Mouse (Mus musculus): ENCODE measurements around the gene Sult6b1.

Sult6b1 gene

DNA sequence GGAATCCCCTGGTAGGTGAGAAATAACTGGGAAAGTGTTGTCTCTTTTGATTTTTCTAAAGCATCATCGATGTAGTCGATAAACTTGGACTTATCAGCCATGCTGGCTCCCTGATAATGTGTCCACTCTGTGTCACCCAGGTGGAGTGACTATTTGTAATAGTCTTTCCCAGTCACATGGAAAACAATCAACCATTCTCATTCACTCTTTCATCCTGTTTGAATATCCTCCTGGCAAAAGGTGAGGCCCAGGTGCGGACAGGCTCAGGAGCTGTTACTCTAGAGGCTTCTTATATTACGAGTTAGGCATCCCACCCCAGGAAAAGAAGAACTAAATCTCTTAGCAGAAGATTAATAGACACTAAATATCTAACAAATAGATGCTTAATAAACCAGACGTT lies at the start of gene Sult6b1:
TSS of gene Sult6b1 (minus strand) at position 101 of the 400 bp plus-strand sequence.
- DNase-seq (ENCODE audit: low spot score): no peak

DNA sequence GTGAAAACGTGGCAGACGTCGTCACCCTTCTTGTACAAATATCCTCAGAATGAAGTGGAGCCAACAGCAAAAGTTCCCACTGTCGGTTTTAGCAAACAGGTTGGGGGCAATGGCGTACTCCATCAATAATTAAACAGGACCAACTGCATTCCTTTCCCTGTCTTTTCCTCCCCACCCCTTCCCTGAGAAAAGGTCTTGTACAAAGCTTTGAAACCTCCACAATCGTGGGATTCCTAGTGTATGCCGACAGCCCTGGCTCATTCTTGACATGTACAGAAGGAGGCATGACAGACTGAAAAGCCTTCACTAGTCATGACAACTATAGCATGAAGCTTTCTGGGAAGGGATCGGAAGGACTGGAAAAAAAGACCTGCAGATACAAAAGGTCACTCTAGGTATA lies 46.4 kb upstream of the Sult6b1 start:
- no peak for DNase-seq (ENCODE audit: low spot score)

DNA sequence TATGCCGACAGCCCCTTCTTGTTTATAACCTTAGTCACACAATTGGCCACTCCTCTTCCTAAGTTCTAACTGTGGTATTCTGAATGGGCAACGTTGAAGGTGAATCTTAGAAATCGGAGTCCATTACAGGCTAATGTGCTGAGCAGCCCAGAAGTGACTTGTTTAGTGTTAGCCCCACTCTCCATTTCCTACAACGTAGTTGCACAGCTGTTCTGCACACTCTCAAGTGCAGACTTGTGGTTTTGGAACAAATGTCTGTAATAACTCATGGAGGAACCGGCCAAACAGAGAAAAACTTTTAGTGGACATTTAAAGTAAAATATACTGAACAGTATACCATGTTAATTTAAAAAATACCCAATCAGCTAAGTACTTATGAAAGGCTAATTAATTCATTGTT lies 45.3 kb upstream of the Sult6b1 start:
- DNase-seq (ENCODE audit: low spot score): no peak

DNA sequence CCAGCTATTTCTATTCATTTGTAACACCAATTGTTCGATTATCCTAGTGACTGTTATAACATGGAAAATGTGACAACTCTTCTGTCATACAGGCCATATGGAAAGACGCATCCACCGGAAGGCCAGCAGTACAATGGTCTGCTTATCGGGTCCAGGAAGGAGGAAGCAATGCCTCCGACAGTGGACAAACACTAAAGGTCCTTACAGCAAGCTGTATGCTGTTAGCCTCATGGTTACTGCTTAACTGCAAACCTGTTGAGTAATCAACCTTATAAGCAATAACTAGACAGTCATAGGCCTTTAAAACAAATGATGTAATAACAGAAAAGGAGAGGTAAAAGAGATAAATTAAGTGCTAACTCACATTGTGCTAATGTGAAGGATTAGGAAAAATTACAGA lies 44.4 kb upstream of the Sult6b1 start:
- DNase-seq (ENCODE audit: low spot score): no peak

DNA sequence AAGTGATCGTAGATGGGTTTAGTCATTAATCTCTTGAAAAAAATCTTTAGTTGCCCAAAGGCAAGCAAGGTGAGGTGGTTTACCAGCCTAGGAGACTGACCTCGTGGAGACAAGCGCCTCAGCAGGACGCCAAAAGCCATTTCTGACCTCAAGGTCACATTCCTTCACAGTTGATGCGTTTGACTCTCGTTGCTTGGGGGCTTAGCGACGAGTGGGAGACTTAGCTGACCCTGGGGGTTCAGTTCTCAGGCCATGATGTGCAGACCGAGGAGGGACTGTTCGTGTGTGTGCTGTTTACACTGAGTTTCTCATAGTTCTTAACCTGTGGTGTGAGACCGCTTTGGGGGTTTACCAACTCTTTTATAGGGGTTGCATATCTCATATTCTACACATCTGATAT lies 35.8 kb upstream of the Sult6b1 start:
- DNase-seq (ENCODE audit: low spot score): no peak

DNA sequence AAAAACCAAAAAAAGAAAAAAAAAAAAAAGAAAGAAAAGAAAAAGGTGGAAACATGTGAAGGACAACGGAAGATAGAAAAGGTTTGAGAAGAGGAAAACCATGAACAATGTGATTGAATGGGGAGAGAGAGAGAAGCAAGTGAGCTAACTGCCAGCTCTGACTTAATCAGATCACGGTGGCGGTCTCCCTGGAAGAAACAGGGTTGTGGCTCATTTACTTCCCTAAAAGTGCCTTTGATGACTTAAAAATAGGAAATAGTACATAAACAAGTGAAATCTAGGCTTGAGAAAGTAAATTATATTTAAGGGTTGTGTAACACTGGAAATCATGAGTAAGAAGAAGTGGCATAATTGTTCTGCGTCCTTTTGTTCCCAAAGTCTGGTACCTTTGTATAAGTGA lies 32.1 kb upstream of the Sult6b1 start:
- no peak for DNase-seq (ENCODE audit: low spot score)

DNA sequence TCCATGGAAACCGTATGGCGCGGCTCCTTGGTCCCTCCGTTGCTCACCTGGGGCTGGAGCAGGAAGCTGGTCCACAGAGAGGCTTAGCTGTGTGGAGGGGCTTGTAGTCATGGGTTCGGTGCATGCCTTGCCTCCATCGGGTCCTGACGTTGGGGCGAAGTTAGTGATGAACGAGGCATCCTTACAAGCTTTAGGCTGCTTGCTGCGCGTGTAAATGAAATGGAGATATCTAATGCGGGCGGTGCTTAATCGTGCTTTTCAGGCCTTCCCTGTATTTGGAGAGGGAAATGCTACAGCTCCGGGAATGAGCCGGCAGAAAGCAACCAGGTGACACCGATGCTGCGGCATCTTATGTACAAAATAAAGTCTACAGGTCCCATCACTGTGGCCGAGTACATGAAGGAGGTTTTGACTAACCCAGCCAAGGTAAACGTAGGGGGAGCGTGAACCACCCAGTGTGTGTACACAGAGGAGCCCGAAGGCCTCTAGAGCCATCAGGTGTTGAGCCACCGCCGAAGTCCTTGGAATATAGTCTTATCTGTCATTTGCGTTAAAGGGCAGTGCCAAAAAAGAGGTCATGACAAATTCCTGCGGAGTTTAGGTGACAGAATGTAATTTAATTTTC lies 30.5 kb upstream of the Sult6b1 start:
- DNase-seq (ENCODE audit: low spot score): peak; percentile 21

DNA sequence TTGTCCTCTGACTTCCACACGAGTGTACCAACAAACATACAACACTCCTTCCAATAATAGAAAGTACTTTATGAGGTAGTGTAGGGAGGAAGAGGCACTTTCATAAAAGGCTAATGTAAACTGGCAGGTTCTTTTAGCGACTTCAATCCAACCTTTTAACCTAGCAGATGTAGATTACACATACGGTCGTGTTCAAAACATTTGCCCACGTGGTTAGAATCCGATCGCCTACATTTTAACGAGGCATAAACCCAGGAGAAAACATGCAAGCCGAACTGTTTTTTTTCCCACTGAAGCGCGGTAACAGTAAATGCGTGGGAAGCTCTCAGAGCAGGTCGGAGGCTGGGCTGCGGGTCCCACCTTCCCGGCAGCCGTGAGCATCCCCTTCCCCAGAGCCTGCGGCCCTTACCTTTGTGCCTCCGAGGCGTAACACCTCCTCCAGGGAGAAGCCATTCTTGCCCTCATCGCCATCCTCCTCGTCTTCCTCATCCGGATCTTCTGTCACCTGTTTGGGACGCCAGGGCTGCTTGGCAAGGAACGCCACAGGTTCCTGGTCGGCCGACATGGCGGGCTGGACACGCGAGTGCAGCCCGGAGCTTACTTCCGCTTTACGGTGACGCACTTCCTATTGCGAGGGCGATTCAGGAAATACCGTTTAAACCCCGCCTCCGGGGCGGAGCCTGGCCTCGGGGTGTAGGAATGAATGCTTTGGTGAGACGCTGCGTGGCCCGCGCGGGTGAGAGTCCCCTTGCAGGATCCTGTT lies 29.9 kb upstream of the Sult6b1 start, which contains the start of the genes Cebpz and Ndufaf7:
TSS of gene Cebpz (minus strand) at position 601 of the 763 bp plus-strand sequence.
TSS of gene Ndufaf7 (plus strand) at position 671 of the 763 bp plus-strand sequence.
- DNase-seq (ENCODE audit: low spot score): peak; percentile 99

DNA sequence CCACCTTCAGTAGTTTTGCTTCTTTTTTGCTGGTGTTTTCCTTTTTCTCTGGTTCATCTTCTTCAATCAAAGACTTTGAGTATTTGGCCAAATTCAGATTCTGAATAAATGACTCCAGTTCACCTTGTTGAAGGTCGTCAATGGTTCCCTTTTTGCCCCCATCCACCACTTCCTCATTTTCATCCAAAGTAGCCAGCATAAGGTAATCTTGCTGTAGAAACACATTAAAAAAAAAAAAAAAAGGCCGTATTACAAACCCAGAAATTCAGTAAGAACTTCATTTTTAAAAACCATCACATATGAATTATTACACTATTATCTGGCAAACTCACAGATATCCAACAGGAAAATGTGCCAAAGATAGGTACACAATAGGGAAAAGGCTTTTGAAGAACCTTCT lies 29.1 kb upstream of the Sult6b1 start:
- no peak for DNase-seq (ENCODE audit: low spot score)

DNA sequence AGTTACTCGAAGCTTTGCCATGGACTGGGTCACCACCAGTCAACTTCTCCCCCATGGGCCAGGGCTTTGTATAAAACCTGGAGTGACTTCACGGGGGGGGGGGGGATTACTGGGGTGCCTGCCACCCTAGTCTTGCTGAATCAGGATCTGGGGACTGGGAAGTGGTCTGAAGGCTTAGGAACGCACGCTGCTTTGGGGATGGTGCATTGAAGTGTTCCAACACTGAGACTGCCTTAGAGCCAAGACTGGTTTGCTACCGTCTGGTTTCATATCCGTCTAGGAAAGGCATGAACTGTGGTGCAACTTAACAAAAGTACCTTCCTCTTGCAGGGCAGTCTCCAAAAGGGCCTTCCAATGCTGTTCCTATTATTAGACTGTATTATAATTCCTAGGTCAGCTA lies 10.9 kb upstream of the Sult6b1 start:
- DNase-seq (ENCODE audit: low spot score): no peak

DNA sequence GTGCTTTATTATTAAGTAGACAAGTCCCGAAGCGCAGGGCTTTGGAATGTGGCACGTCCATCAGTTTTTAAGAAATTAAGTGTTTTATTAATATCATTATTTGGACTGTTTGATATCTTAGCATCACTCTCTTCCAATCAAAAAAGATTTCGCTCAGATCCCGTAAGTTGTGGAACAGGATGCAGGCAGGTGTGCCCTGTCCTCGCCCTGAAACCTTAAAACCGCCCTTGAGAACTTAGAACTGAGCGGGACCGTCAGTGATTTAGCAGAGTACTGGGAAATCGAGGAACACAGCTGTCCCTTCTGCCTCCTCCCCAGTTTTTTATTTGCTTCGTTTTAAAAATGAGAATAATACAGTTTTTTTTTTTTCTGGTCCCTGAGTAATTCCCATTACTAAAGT lies 10.1 kb upstream of the Sult6b1 start:
- DNase-seq (ENCODE audit: low spot score): no peak

DNA sequence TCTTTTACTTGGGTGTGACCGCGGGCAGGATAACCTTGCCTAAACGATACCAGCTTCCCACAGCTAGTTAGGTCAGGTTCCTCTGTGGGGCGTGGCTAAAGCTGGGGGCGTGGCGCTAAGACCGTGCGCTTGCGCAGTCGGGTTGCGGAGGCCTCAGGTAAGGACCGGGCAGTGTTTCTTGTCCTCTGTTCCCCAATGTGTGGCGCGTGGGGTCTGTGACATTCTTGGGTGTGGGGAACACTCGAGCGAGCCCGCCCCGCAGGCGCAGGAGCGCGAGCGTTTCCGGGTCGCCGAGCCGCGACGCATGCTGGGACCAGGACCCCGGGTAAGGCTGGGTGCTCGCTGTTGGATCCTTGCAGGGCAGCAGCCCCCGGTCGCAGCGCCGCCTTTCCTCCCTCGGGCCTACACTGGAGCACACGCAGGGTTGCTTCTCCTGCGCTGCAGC lies 9.6 kb upstream of the Sult6b1 start, which contains the start of gene Cebpzos:
TSS of gene Cebpzos (plus strand) at position 132 of the 445 bp plus-strand sequence.
- DNase-seq (ENCODE audit: low spot score): peak; percentile 87

DNA sequence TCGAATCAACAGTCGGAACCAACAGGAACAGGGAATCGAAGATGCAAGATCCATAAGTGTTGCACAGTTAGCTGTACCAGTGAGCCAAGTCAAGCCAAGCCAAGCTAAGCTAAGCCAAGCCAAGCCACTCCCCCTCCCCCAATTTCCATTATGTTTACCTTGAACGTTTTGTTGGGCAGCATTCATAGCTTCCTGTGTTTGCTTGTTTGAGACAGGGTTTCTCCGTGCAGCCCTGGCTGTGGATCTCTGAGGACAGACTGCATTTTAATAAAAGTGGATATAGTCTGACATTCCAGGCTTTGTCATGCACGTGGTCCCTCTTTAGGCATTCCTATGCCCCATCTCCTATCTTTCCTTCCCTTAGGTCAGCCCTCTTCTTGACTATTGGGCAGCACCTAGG lies 9.0 kb upstream of the Sult6b1 start:
- no peak for DNase-seq (ENCODE audit: low spot score)

DNA sequence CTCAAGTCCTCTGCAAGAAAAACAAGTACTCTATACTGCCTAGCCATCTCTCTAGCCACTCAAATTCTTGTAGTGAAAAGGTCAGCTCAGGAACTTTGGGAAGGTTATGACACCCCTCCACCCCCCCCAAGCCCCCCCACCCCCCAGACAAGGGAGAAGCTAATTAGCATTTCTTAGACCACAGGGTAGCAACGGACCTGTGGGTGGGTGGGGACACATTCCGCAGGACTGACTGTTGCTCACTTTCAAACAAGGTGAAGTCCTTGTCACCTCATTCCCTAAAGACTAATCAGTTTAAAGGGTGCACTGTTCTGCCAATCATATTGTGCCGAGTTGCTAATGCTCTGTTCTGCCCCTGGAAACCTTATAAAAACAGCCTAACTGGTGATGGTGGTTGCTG lies 7.1 kb upstream of the Sult6b1 start:
- no peak for DNase-seq (ENCODE audit: low spot score)

DNA sequence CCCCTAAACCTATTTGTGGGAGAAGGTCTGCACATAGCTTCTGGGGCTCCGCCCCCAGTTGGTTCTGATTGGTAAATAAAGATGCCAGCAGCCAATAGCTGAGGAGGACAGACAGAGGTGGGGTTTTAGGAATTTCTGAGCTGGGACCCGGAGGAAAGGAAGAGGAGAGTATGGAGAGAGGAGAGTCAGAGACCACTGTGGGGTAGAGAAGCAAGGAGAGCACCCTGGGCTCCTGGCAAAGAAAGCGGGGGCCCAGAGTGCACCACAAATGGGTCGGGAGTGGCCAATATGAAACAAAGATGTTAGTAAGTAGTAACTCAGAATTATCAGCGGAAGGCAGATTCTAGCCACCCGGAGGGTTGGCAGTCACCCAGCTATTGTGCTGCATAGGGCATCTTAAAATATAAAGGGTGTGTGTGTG lies 6.1 kb upstream of the Sult6b1 start:
- no peak for DNase-seq (ENCODE audit: low spot score)

DNA sequence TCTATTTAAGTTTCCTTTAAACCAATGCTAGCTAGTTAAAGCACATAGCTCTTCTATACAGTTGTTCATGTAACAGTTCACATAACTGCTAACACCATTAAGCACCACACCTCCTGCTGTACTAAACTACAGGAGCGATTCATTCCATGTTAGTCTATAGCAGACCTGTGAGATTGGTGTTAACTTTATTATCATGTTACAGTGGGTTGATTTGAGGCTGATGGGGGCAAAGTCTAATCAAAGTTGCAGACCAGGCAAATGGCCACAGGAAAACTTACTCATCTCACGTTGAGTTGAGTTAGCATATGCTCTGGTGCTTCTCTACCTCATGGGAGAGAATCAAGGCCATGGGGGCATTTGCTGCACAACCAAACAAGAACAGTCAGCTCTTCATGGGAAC lies 2.6 kb upstream of the Sult6b1 start:
- no peak for DNase-seq (ENCODE audit: low spot score)

DNA sequence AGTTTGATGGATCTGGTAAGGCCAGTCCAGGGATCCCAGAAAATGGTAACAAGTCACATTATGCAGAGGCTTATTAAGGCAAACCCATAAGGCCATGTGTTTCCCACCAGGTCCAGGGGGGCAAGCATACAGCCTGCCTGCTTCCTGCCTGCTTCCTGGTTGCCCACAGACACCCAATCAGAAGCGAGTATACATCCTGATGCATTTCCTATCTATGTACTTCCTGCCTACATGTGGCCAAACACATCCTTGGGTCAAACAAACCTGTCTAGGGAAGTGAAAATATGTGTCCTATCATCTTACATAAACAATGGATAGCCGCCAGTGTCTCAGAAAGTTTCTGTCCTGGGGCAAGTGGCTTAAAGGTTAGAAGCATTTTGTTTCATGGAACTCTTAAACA lies 3.6 kb downstream of the Sult6b1 start:
- DNase-seq (ENCODE audit: low spot score): no peak

DNA sequence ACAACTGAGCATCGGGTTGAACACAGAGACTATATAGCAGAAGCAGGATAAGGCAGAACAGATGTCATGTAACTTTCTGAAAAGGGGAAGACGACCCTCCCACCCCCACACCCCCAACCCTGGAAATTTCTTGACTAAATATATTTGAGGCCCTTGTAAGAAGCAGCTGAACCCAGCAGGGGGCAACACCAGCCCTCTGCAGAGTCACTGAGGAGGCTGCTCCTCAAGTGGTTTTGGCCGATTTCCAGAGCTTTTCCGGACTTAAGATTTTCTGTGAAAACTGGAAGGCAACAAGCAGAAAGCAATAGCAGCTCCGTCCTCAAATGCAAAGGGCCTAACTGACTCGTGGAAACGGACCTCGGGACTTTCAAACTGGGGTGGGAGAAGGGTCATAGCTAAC lies 11.4 kb downstream of the Sult6b1 start:
- no peak for DNase-seq (ENCODE audit: low spot score)

DNA sequence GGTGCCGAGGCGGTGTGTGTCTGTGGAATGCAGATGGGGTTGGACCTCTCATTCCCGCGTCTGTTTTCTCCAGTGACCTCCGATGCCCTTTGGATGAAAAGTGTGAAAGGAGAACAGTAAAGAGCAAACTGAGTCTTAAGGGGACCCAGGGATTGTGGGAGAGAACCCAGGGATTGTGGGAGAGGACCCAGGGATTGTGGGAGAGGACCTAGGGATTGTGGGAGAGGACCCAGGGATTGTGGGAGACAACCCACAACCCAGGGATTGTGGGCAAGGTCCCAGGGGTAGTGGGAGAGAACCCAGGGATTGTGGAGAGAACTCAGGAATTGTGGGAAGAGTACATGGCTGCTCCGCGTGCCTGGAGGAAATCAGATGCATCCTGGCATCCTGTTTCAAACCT lies 11.8 kb downstream of the Sult6b1 start:
- no peak for DNase-seq (ENCODE audit: low spot score)

DNA sequence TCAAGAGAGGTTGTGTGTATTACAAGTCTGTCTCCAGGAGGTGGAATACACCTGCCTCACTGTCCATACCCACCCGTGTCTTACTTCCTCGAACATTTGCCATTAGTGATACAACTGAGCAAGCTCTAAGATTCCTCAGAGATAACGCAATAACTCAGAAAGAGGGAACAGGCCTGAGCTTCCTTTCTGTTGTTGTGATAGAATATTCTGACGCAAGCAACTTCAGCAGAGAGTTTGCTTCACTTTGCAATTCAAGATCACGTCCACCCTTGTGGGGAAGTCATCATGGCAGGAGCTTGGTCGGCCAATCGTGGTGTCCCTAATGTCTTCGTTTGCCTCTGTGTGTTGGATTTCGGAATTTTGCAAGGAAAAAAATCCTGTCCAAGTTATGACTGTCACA lies 15.8 kb downstream of the Sult6b1 start:
- no peak for DNase-seq (ENCODE audit: low spot score)

DNA sequence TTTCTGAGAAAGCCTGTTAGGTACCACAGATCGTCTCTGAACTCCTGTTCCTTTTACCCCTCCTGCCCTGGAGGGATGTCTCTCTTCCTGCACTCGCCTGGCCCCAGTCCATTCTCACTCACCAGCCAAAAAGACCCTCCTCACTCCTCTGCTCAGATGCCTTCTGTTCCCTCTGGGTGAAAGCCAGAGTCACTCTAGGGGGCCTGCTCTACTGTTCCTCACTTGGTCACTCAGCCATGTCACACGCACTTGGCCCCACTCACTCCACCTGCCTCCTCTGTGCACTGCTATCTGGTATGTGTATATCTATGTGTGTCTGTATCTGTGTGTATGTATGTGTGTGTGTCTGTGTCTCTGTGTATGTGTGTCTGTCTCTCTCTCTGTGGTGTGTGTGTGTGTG lies 17.6 kb downstream of the Sult6b1 start:
- DNase-seq (ENCODE audit: low spot score): no peak

DNA sequence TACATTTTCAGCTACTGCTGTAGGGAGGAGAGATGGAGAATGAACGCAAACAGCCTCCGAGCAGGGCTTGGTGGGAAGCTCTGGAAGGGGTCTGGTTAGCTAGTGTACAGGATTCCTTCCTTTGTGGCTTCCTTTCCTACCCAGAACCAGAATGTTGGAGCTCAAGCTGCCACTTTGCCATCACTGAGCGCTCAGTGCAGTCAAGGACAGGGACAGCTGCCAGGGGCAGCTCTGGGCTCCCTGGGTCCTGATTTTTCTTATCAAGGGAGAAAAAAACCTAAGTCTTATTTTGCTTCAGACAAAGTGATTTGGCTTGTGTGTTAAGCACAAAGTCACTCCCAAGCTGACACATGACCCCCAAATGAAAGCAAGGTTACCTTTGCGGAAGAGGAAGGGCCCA lies 18.2 kb downstream of the Sult6b1 start:
- no peak for DNase-seq (ENCODE audit: low spot score)

DNA sequence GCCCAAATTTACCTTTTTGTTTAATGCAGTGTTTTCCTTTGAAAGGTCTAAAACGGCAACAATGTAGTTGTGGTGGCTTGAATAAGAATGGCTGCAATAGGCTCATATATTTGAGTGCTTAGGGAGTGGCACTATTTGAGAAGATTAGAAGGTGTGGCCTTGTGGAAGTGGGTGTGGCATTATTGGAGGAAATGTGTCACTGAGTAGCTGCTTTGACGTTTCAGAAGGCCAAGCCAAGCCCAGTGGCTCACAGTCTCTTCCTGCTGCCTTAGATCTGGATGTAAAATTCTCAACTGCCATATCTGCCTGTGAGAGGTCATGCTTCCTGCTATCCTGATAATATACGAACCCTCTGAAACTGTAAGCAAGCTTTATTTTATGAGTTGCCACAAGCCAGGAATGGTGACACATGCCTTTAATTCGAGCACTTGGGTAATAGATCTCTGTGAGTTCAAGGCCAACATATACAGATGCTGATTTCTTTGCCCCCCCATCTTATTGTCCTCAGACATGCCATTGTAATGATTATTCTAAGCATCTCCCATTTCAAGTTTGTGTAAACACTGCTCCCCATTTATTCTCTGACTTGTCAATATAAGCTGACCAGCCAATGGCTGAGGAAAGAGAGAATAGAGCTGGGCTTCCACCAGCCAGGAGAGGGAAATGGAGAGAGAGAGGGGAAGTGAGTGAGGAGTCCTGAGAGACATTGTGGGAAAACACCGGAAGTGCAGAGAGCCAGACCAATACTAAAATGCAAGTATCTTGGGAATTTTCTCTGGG lies 21.3 kb downstream of the Sult6b1 start:
- no peak for DNase-seq (ENCODE audit: low spot score)
